Mouse (Mus musculus): ENCODE measurements at regions not wholly inside any gene's neighbourhood (a gene's known extent, or its start where the extent isn't known, plus 50 kb on each side); places are given as distances from the start of the nearest gene placed in this dataset.

DNA sequence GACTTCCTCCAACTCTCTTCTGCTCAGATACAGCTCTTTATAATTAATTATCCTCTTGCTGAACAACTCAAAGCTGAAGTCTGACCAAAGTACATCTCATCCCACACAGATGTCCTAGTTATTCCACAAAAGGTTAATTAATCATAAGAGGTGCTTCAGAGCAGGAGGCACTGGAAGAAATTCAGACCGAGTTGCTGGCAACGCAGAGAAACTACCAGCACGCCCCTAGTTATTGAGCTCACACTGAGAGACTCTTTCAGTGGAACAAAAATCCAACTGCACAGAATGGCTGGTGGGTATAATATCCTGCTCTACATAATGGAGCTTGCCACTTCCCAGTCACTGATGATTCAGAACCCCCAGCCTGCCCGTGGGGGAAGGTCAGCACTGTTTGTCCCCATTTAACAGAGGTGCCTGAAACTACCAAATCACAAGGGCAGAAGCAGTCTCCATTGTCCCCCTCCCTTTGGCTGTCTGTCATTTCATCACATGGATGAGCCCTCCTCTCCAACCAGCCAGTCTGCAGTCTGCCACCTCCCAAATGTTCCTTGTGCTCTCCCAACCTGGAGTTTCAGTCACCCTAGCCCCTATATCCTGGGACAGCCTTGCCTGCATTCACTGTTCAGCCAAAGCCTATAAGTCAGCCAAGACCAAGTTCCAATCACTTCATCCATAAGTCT, 170.3 kb upstream of the Creb1 start:
- DNase-seq (ENCODE audit: low spot score), result no peak

DNA sequence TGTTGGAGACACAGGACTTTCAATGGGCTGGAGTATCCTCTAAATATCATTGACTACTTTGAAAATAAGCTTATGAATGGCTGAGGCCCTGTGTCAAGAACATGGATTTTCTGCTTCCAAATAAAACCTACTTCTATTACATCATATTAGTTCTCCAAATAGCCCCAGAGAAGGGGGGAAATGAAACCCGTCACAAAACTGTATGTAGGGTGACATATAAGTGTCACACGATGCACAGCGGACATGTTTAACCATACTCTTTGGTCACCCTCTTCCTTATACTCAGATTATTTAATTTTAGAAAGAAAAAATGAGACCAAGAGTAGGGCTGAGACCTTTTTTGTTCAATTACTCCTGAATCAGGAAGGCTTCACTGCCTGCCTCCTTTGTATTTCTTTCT, 189.2 kb upstream of the Creb1 start:
- DNase-seq (ENCODE audit: low spot score), result no peak

DNA sequence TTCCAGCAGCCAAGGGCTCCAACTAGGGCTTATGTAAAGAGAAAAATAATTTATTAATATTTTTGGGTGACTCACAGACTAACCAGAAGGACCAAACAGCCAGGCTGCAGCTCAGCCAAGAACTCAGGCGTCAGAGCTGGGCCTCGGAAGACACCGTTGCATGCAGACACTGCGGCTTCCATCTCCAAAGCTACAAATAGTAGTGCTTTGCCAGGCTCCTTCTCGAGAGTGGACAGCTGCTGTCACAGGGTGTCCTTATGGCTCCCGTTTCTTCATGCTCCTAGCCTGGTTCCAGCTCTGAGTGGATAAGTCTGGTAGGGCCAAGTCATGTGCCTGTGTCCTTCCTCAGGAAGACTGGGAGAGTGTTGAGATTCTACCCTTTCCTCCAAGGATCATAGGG, 190.8 kb upstream of the Creb1 start:
- no peak for DNase-seq (ENCODE audit: low spot score)

DNA sequence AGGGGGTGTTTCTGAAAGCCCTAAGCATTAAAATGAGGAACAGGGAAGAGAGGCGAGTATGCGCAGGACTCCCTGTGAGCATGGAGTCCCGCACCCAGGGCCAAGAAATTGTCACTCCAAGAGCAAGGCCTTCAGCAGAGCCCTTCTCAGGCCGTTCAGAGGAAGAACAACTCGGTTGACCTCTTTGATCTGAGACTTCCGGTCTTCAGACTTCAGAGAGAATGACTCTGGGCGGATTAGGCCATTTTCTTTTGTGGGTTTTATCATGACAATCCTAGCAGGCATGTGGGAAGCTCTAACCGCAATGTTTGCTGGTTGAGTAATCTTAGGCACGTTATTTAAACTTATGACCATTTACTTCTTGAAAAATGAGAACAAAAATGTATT, 193.9 kb upstream of the Creb1 start:
- peak; percentile 60 for DNase-seq (ENCODE audit: low spot score)

DNA sequence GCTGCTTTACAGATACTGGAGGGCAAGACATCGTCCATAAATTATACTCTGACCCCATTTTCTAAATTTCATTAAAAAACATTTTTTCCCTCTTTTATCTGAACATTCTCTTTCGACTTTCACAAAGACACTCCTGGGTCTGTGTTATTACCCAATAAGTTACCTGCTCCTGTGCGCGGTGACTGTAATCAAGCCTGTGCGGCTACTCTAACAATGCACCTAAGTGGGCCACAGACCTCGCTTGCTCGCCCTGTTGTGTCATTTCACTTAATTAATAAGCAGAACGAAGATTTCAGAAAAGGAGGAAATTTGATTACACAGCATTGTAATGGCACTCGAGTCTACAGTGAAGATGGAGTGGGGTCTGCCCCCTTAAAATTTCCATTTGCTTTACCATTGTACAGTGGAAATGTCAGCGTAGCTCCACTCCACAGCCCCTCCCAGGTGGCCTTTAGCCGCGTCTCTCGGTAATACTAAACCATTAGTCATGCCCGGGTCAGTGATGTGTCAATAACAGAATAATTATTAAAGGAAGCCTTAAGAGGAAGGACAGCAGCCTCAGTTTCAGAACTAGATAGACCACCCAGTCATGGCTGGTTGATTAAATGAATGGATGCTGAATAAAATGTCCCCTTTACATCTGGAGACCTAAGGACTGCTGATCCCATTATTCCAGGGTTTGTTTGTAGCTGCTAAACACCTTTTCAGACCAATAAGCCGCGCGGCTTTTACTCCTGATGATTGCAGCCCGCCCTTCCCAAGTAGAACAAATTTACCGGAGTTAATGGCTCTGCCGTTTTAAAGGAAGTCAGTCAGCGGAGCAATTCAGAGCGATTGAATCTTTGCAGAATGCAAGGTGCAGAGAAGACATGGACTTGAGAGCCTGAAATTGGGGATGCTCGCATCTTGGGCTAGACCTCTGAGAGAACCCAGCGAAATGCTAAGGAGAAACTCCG, 194.5 kb upstream of the Creb1 start:
- DNase-seq (ENCODE audit: low spot score), result peak; percentile 31

DNA sequence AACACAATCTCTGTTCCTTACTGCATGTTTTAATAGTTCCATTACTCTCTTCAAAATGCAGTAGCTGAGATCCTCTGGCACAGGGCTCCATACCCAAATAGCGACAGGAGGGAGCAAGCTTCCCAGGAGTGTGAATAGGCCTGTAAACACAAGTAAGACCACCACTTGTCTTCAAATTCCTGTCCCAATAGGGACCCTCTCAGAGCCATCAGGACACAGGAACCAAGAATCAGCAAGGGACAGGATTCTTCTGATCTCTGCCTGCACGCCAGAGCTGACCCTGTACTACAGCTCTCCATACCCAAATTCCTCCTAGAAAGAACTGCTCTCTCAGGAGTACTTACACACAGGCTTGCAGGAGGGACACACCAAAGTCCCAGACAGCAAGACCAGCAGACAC, 200.9 kb upstream of the Creb1 start:
- DNase-seq (ENCODE audit: low spot score), result no peak

DNA sequence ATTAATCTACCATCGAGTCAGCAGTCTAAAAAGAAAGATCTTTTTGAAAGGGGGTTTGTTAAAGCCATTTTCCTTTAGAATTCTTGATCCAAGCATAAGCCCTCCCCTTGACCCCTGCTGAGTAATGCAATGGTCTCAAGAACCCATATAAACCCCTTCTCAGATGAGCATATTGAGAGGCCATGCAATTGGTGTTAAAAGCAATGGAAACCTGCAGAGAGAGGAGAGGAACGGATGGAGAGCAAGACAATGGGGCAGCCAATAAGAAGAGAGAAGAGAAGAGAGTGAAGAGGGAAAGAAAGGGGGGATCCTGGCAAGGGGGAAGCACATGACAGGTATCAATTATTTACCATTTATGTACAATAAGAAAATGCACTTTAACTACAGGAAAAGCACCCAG, 201.7 kb upstream of the Creb1 start:
- DNase-seq (ENCODE audit: low spot score), result no peak

DNA sequence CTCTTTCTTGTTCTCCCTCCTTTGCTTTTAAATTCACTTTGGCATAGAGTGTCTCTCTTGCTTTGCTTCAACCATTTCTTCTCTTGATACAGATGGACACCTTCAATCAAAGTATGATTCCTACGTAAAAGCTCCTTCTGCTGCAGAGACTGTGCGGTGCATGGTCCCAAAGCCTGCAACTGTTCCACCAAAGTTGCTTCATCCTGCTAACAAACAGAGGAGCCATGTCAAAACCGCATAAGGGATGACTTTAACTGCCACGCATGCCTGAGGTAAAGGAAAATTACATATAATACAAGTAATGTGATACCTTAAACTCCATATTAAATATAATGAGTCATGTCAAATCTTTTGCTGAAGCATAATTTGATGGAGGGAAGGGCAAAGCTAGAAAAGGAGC, 200.1 kb upstream of the Klf7 start:
- no peak for DNase-seq (ENCODE audit: low spot score)

DNA sequence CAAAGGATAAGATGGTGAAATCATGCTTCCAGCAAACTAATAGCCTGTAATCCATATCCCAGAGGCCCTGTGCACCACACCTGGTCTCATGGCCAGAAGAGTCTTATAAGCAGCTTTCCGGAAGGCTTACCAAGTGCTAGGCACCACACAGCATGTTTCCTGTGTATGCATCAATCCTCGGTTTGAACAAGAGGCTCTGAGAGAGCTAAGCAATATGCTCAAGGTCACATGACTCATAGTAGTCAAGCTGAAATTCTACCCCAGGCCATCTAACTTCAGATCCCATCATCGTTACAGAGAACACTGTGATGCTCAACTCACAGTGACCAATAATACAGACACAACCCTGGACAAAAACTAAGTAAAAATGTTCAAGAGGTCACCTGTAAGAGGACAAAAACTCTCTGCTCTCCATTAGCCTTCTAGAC, 197.1 kb upstream of the Klf7 start:
- no peak for DNase-seq (ENCODE audit: low spot score)

DNA sequence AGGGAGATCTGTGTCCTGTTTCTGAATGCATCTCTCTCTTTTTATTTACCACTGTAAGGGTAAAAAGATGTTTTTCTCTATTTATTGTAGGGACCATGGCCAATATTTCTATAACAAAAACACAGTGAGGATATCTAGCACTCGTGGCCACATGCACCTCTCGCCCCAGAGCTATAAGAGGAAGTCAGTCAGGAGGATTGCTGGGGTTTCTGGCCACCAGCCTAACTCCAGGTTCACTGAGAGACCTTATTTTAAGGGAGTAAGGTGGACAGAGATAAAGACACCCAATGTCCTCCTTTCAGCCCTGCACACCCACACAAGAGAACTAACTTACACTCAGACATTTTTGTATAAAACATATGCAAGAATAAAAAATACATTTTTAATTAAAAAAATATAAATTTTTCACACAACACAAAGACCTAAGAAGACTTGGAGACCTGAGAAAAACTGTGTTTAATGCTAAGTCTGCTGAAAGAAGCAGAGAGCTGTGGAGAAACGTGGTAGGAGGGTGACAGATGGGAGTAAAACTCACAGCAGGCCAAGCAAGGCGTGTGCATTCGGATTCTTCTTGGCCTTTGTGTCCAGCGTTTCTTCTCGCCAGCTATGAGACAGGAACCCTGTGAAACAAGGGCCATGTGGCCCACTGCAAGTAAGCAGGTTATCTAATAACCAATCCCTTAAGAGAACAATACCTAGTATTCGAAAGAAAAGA, 196.5 kb upstream of the Klf7 start:
- DNase-seq (ENCODE audit: low spot score), result no peak

DNA sequence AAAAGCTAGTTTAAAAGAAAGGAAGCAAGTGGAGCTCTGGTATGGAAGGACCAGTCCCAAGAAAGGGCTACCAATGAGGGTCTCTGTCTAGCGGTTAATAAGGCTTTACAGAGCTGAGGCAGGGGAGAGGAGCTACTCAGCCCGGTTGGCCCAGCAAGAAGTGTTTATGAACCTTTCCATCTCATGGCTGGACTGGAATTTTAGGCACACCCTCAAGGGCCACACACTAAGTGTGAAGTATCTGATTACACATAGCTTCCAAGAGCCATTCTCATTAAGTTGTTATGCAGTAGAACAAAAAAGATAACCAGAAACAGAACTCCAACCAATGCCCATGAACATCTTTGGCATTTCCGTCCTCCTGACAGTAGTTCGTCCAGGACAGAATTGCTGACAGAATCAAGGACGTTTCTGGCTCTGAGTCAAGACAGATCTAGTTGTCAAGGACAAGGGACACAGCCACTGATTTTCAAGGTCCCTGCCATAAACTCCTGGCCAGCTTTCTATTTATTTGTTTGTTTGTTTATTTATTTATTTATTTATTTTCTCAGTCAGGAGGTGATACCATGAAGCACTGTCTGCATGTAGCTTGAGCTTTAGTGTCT, 195.1 kb upstream of the Klf7 start:
- DNase-seq (ENCODE audit: low spot score), result no peak

DNA sequence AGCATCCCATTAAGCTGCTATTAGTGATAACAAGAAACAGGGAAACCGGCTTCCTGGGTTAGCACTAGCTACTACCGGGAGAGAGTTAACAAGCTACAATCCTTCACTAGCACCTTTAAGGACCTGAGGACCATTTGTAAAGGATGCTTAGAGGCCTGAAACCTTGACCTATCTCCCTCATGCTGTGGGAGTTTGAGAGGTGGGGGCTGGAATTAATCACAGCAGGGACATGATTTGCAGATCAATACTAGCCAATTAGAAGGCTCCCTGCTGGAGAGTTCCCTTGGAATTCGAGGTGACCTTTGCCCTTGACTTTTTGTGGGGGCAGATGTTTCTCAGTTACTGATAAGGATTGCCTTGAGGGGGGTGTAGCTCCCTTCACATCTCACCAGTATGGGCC, 189.3 kb upstream of the Klf7 start:
- no peak for DNase-seq (ENCODE audit: low spot score)

DNA sequence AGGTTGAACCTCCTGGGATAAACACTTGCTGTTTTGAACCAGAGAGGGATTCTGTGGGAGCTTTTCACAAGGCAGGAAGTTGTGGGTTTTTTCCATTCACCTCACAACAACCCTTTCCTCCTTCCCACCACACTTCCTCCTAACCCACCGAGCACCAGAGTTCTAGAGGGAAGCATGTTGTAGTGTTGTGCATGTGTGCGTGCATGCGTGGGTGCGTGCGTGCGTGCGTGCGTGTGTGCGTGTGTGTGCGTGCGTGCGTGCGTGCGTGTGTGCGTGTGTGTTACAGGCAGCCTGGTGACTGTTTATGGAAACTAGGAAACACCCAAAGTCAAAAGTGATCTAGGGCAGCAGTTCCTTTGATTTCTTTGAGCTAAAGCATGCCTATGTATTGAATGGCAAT, 186.5 kb upstream of the Klf7 start:
- no peak for DNase-seq (ENCODE audit: low spot score)

DNA sequence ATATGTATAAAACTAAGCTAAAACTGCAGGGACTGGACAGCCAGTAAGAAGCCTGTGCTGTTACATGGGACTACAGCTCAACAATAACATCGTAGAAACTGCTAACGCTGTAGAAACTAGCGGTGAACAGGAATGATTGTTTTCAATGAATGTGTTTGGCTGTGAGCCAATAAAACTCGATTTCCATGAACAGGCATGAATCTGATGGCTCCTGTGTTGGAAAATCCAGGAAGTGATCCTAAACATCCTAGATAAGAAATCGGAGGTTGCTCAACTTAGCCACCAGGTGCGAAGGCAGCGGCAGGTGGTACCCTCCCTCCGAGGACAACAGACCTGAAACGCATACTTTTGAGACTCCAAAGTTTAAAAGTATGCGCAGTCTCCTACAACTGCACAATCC, 186.0 kb upstream of the Klf7 start:
- DNase-seq (ENCODE audit: low spot score), result no peak

DNA sequence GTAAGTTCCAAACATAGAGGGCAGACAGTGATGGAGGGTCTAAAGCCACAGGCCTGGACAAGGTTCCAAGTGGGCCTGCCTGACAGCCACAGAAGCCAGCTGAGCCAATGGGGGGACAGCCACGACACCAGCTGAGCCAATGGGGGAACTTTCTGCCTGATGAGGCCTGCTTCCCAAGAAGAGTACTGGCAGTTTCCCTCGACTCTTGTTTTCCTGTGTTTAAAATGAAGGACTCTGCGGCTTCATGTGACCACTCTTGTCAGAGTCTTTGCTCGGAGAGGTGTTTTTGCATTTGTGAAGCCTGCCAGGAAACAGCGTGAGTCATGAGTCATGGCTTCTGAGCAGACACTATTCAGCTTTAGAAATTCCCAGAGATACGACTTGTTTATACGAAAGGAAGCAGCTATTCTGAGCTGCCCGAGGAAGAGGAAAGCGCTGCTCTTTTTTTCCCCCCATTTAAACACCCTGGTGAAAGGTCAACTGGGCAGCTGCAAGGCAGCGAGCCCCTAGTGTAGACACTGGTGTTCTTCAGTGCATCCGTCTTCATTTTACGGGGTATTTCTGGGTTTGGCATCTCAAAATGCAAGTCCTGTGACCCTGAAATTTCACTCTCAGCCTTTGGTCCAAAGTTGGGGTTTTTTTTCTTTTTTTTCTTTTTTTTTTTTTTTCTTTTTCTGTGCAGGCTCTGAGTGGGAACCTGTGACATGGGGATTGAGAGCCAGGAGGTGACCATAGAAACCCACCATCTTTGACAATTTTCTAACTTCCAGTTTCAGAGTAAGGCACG, 183.5 kb upstream of the Klf7 start:
- peak; percentile 53 for DNase-seq (ENCODE audit: low spot score)

DNA sequence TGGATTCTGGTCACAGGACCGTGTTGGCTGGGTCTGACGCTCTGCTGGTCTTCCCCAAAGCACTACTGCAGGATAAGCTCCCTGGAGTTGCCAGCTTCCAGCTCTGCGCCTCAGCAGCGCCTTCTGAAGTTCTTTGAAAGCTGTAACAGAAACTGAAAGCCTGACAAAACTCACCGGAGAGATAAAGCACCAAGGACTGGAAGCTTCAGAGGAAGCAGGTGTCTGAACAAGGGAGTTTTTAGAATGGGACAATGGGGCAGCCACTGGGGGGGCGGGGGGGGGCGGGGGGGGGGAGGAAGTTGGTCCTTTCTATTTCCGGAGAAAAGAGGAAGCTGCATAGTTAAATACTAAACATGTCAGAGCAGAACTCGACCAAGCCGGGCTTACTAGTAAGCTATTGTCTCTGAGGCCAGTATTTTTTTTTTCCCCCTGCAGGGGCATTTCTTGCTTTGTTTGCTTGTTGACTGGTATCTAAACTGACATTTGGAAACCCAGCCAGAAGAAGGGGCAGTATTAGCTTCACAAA, 180.8 kb upstream of the Klf7 start:
- DNase-seq (ENCODE audit: low spot score), result peak; percentile 42

DNA sequence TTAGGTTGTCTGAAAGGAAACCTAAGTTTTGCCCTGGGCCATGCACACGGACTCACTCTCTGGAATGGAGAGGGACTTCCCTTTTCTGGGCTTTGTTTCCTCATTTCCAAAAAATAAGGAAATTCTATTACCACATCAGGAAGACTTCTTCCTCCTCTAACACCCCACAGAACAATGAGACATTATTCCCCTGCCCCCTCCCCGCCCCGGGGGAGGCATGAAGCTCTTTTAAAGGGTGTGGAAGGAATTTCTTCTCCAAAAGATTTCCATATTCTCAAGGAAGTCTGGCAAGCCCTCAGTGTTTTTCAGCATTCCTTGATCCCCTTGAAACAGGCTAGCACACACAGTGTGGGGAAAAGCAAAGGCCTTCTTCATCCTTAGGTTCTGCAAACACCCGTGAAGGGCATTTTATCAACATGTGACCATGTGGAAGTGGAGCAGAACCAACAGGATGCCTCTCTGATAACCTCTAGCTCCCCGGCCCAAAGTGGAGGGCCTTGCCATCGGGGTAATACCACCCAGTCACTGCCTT, 179.5 kb upstream of the Klf7 start:
- no peak for DNase-seq (ENCODE audit: low spot score)

DNA sequence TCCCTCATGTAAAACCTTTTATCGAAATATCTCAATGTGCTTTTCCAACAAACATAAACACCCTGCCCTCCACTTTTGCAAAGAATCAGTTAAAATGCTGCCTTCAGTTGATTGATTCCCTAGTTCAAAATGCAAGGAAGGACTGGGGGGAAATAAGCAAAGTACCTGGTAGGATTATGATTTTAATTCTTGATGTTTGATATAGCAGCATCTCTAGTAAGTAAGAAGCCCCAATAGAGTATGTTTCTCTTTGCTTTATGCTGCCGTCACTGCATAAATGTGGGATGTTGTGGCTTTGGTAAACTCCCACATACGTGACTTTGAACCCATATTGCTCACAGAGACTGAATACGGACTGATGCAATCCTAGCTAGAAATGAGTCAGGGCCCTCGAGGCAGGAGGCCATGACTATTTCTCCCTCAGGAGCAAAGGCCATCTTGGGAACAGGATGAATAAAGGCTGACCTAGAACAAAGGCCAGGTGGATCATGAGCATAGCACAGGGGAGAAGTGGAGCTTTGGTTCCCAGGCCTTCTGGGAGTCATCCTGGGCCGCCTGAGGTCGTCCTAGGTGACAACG, 179.0 kb upstream of the Klf7 start:
- no peak for DNase-seq (ENCODE audit: low spot score)

DNA sequence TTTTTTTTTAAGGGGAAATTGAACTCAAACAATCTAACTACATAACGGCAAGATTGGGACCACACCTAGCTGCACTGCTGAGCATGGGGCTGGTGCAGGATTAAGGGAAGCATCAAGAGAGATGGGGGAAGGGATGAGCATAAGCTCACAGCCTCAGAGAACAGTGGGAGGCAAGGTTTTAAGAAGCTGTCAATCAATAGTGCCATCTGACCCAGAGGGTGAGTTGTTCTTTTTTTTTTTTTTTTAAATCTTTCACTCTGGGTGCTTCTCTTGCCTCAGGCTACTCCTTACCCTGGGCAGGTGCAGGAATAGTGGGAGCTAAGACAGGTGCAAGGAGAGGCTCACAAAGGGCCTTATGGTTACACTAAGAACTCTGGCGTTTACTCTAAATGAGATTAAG, 176.9 kb upstream of the Klf7 start:
- DNase-seq (ENCODE audit: low spot score), result no peak

DNA sequence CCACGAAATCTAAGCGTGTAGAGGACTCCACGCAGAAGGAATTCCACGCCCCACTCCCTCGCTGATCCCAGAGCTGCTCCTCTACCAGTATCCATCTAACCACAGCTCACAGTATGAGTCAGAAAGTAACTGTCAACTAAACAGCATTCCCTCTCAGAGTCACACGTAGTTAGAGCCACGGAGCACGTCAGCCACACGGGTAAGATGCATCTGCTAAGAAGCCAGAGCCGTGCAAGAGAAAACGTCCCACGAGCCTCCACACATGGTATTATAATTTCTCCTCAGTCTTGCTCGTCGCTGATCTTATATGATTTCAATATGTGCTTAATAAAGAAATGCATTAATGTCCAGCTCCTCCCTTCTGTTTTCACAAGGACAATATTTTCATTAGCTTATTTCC, 176.1 kb upstream of the Klf7 start:
- DNase-seq (ENCODE audit: low spot score), result no peak

DNA sequence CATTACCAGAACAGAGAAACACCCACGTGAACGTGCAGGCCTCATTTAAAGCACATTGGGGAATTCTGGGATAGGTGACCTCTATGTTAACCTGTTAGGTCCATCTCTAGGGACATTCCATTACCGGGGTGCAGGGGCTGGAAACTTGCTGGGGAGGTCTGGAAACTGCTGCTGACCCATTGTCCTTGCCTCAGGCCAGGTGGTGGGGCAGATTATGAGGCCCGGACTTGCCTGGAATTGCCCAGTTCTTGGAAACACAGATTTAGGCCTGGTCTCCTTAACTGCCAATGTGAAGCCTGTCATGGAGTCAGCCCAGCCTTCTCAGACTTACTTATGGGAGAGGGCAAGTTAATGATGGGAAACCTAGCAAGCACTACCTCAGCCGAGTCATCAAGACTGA, 175.3 kb upstream of the Klf7 start:
- DNase-seq (ENCODE audit: low spot score), result no peak
